Mouse (Mus musculus) ES-CJ7 (cell line): Measurements from ENCODE around the gene Uchl3.

ENCODE experiments used
- DNase-seq: peaks from one replicate; pipeline ENCODE4 v3.0.0; 2011; ENCODE audit warnings: low read depth, low spot score

The Uchl3 gene

DNA sequence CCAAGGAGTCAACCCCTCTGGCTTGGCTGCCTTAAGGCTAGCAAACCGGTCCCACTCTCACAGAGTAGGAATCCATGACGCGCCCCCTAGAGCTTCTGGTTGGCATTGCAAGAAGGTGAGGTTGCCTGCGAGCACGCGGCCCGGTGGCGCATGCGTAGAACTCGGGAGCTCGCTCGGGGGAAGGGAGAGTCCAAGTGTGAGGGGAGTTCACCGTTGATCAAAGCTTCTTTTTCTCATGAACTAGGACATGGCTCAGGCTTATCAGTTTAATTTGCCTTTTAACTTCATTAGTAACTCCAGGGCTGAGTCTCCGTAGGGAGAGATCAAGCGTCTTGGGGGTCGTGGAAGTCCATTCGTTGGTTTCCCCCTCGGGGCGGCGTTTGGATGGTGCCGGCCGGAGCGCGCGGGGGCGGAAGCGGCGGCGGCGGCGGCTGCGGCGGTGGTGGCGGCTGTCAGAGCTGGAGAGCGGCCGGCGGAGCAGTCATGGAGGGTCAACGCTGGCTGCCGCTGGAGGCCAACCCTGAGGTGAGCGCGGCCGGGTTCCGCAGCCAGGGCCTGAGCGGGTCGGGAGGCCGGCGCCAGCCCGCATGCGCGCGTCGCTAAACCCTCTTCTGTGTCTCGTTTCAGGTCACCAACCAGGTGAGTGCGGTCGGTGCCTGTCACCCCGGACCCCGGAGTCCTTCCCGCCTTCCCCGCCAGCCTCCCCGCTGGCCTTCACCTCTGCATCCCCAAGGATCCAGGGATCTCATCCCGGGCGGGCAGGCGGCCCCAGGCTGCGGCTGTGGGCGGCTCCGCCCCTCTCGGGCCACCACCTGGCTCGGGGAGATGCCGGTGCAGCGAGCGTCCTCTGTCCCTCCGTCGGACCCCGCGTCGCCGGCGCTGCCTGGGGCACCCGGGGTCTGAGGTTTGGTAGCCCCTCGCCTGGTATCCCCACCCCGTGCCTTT, at the start of gene Uchl3:
TSS of gene Uchl3 (plus strand) at position 387 of the 945 bp plus-strand sequence.
- DNase-seq: peak; percentile 95

GRCm38 (mm10) chr14:101605843-101606242, 47.9 kb upstream of the Uchl3 start:
- DNase-seq: peak; percentile 11

DNA sequence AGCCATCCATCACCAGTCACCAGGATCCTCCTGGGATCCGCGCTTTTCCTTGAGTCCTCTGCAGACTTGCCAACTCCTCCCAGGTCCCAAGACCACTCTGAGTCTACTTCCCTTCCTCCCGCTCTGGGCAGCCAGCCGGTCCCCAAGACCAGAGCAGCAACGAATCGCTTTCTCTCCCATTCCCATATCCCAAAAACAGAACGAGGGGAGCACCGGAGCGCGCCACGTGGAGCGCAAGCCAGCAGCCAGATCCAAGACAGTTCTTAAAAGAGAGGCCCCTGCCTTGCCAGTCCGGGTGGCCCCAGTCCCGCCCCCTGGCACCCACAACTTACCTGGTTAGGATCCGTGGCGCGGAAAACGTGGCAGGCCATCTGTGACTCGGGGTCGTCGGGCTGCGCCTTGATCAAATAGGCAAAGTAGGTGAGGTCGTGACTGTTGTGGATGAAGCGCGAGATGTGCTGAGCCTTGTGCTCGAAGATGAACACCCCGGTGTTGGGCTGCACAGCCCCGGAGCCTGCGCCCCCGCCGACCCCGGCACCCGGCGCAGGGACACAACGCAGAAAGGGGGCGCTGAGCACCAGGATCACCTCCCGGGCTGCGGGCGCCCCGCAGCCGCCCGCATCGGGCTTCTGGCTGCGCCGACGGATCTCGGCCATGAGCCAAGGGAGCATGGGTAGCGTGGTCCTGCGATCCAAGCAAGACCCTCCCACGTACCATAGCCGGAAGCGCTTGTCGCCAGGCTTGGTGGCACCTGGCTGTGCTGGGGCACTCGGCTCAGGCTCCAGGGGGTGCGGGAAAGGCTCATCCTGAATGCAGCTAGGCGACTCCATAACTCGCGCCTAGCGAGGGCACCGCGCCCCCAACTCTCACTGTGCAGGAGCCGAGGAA, 45.9 kb upstream of the Uchl3 start:
- DNase-seq: peak; percentile 43

- peak; percentile 75 for DNase-seq
These were observed 45.0 kb upstream of the Uchl3 start, which contains the start of gene Tbc1d4 for GRCm38 (mm10) chr14:101608519-101609368. Tbc1d4 (minus strand) TSS chr14:101609191.

- DNase-seq: no peak
These were observed 43.1 kb upstream of the Uchl3 start for GRCm38 (mm10) chr14:101610701-101611100.

GRCm38 (mm10) chr14:101613206-101613605, 40.6 kb upstream of the Uchl3 start:
- peak; percentile 41 for DNase-seq

GRCm38 (mm10) chr14:101616178-101616577, 37.6 kb upstream of the Uchl3 start:
- DNase-seq: no peak

- DNase-seq: peak; percentile 20
These were observed 36.1 kb upstream of the Uchl3 start for GRCm38 (mm10) chr14:101617680-101618079.

DNA sequence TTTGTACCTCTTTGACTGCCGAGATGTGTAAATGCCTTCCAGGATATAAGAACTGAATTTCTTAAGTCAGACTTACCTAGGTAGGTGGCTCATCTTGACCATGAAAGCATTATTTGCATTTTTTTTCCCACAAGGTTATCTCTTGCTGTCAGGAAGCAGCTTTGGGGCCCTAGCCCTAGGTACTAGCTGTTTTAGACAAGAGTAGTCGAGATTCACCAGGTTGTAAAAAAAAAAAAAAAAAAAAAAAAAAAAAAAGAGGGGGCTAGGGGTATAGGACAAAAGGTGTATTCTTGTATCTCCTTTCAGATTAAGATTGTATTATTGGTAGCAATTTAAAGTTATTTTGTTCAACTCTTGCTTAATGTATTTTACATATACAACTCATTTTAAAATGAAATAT, 23.2 kb upstream of the Uchl3 start:
- no peak for DNase-seq

DNA sequence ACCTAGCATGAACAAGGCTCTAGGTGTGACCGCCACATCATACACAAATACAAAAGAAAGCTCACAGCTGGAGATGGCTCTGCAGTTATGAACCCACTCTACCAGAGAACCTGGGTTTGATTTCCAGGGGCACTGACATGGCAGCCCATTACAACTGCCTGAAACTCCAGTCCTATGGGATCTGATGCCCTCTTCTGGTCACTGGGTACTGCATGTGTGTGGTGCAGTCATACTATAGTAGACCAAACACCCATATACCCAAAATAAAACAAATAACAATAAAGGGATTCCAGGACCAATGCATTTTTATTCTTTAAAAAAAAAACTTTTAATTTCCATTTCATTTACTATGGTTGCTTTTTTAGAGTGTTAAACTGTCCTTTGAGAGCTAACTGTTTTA, 18.0 kb upstream of the Uchl3 start:
- peak; percentile 25 for DNase-seq

GRCm38 (mm10) chr14:101637381-101637780, 16.4 kb upstream of the Uchl3 start:
- no peak for DNase-seq

GRCm38 (mm10) chr14:101640153-101640843, 13.5 kb upstream of the Uchl3 start, which contains the start of gene Commd6:
Commd6 (minus strand) TSS chr14:101640686.
- DNase-seq: peak; percentile 96

DNA sequence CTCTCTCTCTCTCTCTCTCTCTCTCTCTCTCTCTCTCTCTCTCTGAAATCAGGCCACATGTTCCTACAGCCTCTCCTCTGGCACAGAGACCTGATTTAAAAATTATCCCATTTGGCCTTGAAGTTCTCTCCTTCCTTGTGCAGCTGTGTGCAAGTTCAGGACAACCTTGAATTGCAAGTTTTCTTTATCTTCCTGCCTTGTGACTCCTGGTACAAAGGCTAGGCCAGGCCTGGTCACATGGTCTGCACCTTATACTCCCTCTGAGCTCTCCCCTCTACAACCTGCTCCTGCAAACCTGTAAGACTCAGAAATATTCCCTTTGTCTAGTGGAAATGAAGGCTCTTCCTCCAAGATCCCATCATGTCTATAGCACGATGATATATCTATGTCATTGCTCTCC, 8.8 kb upstream of the Uchl3 start:
- no peak for DNase-seq

DNA sequence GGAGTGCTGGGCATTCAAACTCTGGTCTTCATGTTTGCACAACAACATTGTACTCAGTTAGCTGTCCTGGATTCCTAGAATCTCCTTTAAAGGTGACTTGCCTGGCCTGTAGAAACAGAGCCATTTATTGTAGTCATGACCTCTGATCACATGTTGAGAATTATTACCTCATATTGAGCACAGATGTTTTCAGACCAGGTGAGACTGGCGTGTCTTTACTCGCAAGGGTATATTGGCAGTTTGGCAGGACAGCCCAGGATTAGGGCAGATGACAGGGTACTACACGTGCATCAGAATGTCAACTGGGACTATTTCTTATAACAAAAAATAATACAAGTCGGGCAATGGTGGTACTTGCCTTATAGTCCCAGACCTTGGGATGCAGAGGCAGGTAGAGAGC, 3.2 kb upstream of the Uchl3 start:
- no peak for DNase-seq

GRCm38 (mm10) chr14:101652571-101652970, 1.2 kb upstream of the Uchl3 start:
- DNase-seq: no peak

DNA sequence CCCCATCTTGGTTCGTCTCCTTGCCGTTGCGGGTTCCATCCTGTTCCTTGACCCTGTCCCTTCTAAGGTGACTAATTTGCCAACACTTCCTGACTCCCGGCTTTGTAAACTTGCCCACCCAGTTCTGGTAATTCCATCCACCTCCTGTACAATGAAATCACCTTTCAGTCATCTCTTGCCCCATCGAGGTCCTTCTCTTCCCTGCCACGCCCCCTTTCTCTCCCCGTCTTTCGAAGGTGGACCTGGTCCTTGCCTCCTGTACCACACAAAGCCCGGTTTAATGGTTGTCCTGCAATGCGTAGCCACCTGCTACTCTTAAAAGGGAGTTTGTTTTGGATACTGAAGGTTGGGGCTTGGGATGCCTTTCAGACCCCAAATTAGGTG, 751 bp downstream of the Uchl3 start:
- DNase-seq: no peak

DNA sequence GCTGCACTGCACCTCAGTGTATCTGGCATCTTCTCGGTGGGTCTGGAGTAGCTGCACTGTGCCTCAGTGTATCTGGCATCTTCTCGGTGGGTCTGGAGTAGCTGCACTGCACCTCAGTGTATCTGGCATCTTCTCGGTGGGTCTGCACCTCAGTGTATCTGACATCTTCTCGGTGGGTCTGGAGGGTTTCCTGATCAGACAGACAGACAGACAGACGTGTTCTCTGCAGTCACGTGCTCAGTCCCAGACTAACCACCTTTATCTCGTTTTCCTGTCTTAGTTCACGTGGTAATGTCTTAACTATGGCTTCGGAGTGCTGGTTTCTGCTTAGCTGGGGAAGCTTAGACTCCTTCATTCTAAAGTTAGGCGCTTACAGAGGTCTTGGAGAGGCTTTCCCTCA, 2.5 kb downstream of the Uchl3 start:
- DNase-seq: peak; percentile 82

DNA sequence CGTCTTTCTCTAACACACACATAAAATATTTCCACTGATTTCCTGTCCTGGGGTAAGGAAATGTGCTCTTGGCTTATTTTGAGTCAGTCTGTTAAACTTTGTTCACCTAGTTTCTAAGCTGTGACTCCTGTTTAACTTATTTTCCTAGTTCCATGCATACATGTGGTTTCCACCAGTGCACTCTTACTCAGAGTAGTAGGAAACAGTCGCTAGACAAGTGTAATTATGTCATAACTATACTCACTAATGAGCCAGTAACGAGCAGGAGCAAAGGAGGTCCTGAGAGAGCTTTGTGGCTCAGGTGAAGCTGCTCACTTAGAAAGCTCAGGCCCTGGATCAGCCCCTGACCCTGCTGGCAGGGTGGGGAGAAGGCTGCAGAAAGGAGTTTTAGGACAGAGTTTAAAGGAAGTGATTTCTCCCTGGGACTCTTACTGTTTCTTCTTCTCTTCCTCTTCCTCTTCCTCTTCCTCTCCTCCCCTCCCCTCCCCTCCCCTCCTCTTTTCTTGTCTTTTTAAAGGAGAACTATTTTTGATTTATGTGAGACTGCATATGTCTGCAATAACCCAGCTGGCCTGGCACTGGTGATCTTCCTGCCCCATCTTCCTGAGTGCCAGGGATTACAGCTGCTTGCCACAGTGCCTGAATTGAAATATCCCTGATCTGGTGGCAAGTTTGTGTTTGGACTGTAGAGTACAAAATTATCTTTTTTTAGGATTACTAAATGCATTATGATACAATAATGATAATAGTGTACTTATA, 8.1 kb downstream of the Uchl3 start:
- DNase-seq: no peak

GRCm38 (mm10) chr14:101664274-101664673, 10.5 kb downstream of the Uchl3 start:
- no peak for DNase-seq

DNA sequence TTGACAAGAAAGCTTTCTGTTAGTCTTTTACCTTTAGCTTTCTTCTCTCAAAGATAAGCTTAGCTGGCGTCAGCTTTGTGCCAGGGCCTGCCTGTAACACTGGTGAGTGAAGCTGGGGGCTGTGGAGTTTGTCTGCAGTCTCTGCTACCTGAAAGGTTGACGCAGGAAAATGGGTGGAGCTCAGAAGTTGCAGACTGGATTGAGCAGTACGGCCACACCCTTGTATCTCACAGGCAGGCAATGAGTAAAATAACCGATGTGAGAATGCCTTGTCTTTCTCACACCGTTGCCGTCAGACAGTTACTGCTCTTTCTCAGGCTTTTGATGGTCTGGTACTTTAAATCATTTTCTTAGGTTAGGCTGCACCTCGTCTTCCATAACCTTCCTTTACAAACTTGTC, 12.3 kb downstream of the Uchl3 start:
- peak; percentile 54 for DNase-seq
